Comparison of ENCODE assay signal across 8 mouse cellular contexts in the genomic region with DNA sequence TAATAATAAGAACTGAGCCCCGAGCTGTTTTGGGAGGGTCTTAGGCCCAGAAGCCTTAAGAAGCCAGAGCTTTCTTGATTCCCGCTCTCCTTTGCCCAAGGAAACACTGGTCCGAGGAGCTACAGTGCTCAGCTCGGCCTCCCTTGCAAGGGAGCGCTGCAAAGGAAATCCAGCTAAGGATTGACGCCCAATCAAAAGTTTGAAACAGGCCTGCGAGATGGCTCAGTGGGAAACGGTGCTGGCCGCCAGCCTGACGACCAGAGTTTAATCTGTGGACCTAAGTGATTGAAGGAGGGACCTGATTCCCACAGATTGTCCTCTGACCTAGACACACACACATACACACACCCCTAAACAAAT. TPM values are rescaled to one million over a fixed set of nuclear protein-coding genes. Genes with fewer than 3 reads are reported as not detected.
DNase-seq lines count a peak whose midpoint lies in the region; ATAC-seq and TF ChIP-seq lines count a peak whose summit lies in the region.

No protein-coding gene starts in this region.

- peaks cover 18% of the 10 kb centered on the region for H3K36me3 ChIP-seq in heart, embryonic 10.5 days
- no peaks in the 10 kb centered on the region for H3K36me3 ChIP-seq in heart, embryonic 16.5 days (ENCODE audit: control insufficient read depth, insufficient read depth)
- peaks cover 20% of the 10 kb centered on the region for H3K36me3 ChIP-seq in limb, embryonic 14.5 days (ENCODE audit: control insufficient read depth, insufficient read depth, low read length)
- H3K36me3 ChIP-seq in stomach, embryonic 16.5 days (ENCODE audit: control insufficient read depth, insufficient read depth, low read length), result 0 out of 2 replicates have a peak, but pooled peaks cover 3% of the 10 kb centered on the region

- no peaks in the 10 kb centered on the region for H3K9me3 ChIP-seq in heart, embryonic 10.5 days
- no peaks in the 10 kb centered on the region for H3K9me3 ChIP-seq in heart, embryonic 16.5 days (replicated peaks; ENCODE audit: control insufficient read depth, low read length)
- no peaks in the 10 kb centered on the region for H3K9me3 ChIP-seq in limb, embryonic 14.5 days (ENCODE audit: control insufficient read depth, low read length)
- no peaks in the 10 kb centered on the region for H3K9me3 ChIP-seq in stomach, embryonic 16.5 days (replicated peaks; ENCODE audit: control insufficient read depth, low read length)

- no peak for TF ChIP-seq POLR2A in limb, embryonic 14.5 days (IDR thresholded peaks at IDR 0.05; ENCODE audit: borderline replicate concordance, extremely low read depth, insufficient read depth, insufficient read length)

- peak overlapping the region; percentile 90 for H3K27ac ChIP-seq in heart, embryonic 10.5 days
- H3K27ac ChIP-seq in heart, embryonic 16.5 days (ENCODE audit: low read length), result peak overlapping the region; percentile 60
- 0 out of 2 replicates have a peak overlapping the region, but pooled peaks have one; percentile 41 for H3K27ac ChIP-seq in limb, embryonic 14.5 days (replicated peaks; ENCODE audit: low read depth, low read length)
- peak overlapping the region; percentile 66 for H3K27ac ChIP-seq in stomach, embryonic 16.5 days (ENCODE audit: low read length)

- WGBS in heart, embryonic 10.5 days, result 4% methylated on average over 10 of the region's 10 CpGs
- WGBS in heart, embryonic 16.5 days, result 11% methylated on average over 10 of the region's 10 CpGs
- 8% methylated on average over 10 of the region's 10 CpGs for WGBS in limb, embryonic 14.5 days
- 20% methylated on average over 10 of the region's 10 CpGs for WGBS in stomach, embryonic 16.5 days

- peaks cover 48% of the 10 kb centered on the region for H3K4me1 ChIP-seq in heart, embryonic 10.5 days
- H3K4me1 ChIP-seq in heart, embryonic 16.5 days (ENCODE audit: control insufficient read depth, insufficient read depth, low read length), result peaks cover 25% of the 10 kb centered on the region
- peaks cover 34% of the 10 kb centered on the region for H3K4me1 ChIP-seq in limb, embryonic 14.5 days (ENCODE audit: control insufficient read depth, insufficient read depth, low read length)
- H3K4me1 ChIP-seq in stomach, embryonic 16.5 days (ENCODE audit: control insufficient read depth, insufficient read depth, low read length), result peaks cover 30% of the 10 kb centered on the region

- H3K4me3 ChIP-seq in heart, embryonic 10.5 days, result peak overlapping the region; percentile 78
- H3K4me3 ChIP-seq in heart, embryonic 16.5 days (ENCODE audit: low read length), result peak overlapping the region; percentile 74
- peak overlapping the region; percentile 58 for H3K4me3 ChIP-seq in limb, embryonic 14.5 days (replicated peaks; ENCODE audit: low read length)
- peak overlapping the region; percentile 77 for H3K4me3 ChIP-seq in stomach, embryonic 16.5 days (replicated peaks; ENCODE audit: low read length)

- intact Hi-C loops in heart, postnatal 36 days (cut with DNase I), result loop anchor here (5.0 kb wide), 1 partner anchor 94 kb away; a partner anchor contains a TSS
- intact Hi-C loops in gastrocnemius, postnatal 14 days (cut with DNase I; ENCODE audit: low total_unique reads), result no loop called here

- peak overlapping the region; percentile 78 for H3K9ac ChIP-seq in heart, embryonic 16.5 days (ENCODE audit: low read length)
- H3K9ac ChIP-seq in limb, embryonic 14.5 days (ENCODE audit: low read depth, low read length, severe bottlenecking), result peak overlapping the region; percentile 53
- peak overlapping the region; percentile 75 for H3K9ac ChIP-seq in stomach, embryonic 16.5 days (ENCODE audit: low read length)

- peak overlapping the region; percentile 98 for H3K4me2 ChIP-seq in heart, embryonic 16.5 days (ENCODE audit: low read depth, low read length)
- H3K4me2 ChIP-seq in limb, embryonic 14.5 days (replicated peaks; ENCODE audit: low read depth, low read length, severe bottlenecking), result peak overlapping the region; percentile 96
- H3K4me2 ChIP-seq in stomach, embryonic 16.5 days (ENCODE audit: low read depth, low read length), result peak overlapping the region; percentile 89

- H3K27me3 ChIP-seq in heart, embryonic 10.5 days (ENCODE audit: insufficient read depth, poor library complexity, severe bottlenecking), result peaks cover 33% of the 10 kb centered on the region
- peaks cover 4% of the 10 kb centered on the region; the same call in 1 of the 2 replicates for H3K27me3 ChIP-seq in heart, embryonic 16.5 days (ENCODE audit: control insufficient read depth, insufficient read depth, low read length)
- peaks cover 27% of the 10 kb centered on the region for H3K27me3 ChIP-seq in limb, embryonic 14.5 days (ENCODE audit: control insufficient read depth, insufficient read depth, low read length)
- peaks cover 12% of the 10 kb centered on the region; the same call in 1 of the 2 replicates for H3K27me3 ChIP-seq in stomach, embryonic 16.5 days (ENCODE audit: control insufficient read depth, insufficient read depth, low read length)

- peak; percentile 78 for DNase-seq in heart, embryonic 10.5 days (ENCODE audit: low spot score)
- no peak for DNase-seq in heart, postnatal 36 days
- peak; percentile 47 for DNase-seq in MN1 (ENCODE audit: low spot score)
- DNase-seq in limb, embryonic 14.5 days (ENCODE audit: low spot score), result no peak
- DNase-seq in gastrocnemius, postnatal 14 days, result no peak
- DNase-seq in urinary bladder, adult 18-20 months (ENCODE audit: low spot score in 2 of 2), result no peak

- ATAC-seq in heart, embryonic 16.5 days (replicated peaks; ENCODE audit: extremely low read depth, insufficient read depth, low FRiP score), result no peak
- peak; percentile 12; the same call in 1 of the 2 replicates for ATAC-seq in limb, embryonic 14.5 days (ENCODE audit: low FRiP score, low read depth)
- no peak for ATAC-seq in stomach, embryonic 16.5 days (ENCODE audit: insufficient read depth, low FRiP score)

RNA-seq across cellular contexts. Expression of a gene that starts 1.1 kb away (rescaled TPM):
- 1.6 and 1.9 TPM in 2 replicates for polyA plus RNA-seq in heart, embryonic 10.5 days (2016; fragmentation: Nextera tagmentation; extraction: Ambion mirVana)
- 1 to 10 TPM; 2.3 to 3.1 TPM for total RNA-seq in heart, postnatal 36 days (2021)
- 3.2 TPM in 2 replicates for polyA plus RNA-seq in heart, embryonic 16.5 days (2015; fragmentation: Nextera tagmentation; extraction: Ambion mirVana)
- polyA plus RNA-seq in limb, embryonic 14.5 days (2012; rRNA removed), result 0.50 and 0.93 TPM in 2 replicates
- 1.5 and 1.8 TPM in 2 replicates for polyA plus RNA-seq in limb, embryonic 14.5 days (2014; fragmentation: Nextera tagmentation; extraction: Ambion mirVana)
- 3.2 and 4.2 TPM in 2 replicates for polyA plus RNA-seq in stomach, embryonic 16.5 days (2015; fragmentation: Nextera tagmentation; extraction: Ambion mirVana)
- under 1 TPM; 0.45 to 0.53 TPM for total RNA-seq in gastrocnemius, postnatal 14 days (2021)

RNA-seq across cellular contexts. Expression of a gene that starts 2.0 kb away (rescaled TPM):
- 25.2 and 30.2 TPM in 2 replicates for polyA plus RNA-seq in heart, embryonic 10.5 days (2016; fragmentation: Nextera tagmentation; extraction: Ambion mirVana)
- 1 to 10 TPM; 8.3 to 8.7 TPM for total RNA-seq in heart, postnatal 36 days (2021)
- 24.7 and 29.5 TPM in 2 replicates for polyA plus RNA-seq in heart, embryonic 16.5 days (2015; fragmentation: Nextera tagmentation; extraction: Ambion mirVana)
- polyA plus RNA-seq in limb, embryonic 14.5 days (2012; rRNA removed), result 51.1 and 77.3 TPM in 2 replicates
- polyA plus RNA-seq in limb, embryonic 14.5 days (2014; fragmentation: Nextera tagmentation; extraction: Ambion mirVana), result 67.3 and 69.0 TPM in 2 replicates
- polyA plus RNA-seq in stomach, embryonic 16.5 days (2015; fragmentation: Nextera tagmentation; extraction: Ambion mirVana), result 25.1 and 25.5 TPM in 2 replicates
- total RNA-seq in gastrocnemius, postnatal 14 days (2021), result 1 to 10 TPM; 6.0 to 6.3 TPM

RNA-seq across cellular contexts. Expression of a gene that starts 5.2 kb away (rescaled TPM):
- polyA plus RNA-seq in heart, embryonic 10.5 days (2016; fragmentation: Nextera tagmentation; extraction: Ambion mirVana), result 0.11 TPM in 1 of 2 replicates, not detected in the other
- total RNA-seq in heart, postnatal 36 days (2021), result not detected
- 0.22 and 0.26 TPM in 2 replicates for polyA plus RNA-seq in heart, embryonic 16.5 days (2015; fragmentation: Nextera tagmentation; extraction: Ambion mirVana)
- polyA plus RNA-seq in limb, embryonic 14.5 days (2012; rRNA removed), result not detected in 2 replicates
- polyA plus RNA-seq in limb, embryonic 14.5 days (2014; fragmentation: Nextera tagmentation; extraction: Ambion mirVana), result 0.12 TPM in 1 of 2 replicates, not detected in the other
- 0.17 TPM in 1 of 2 replicates, not detected in the other for polyA plus RNA-seq in stomach, embryonic 16.5 days (2015; fragmentation: Nextera tagmentation; extraction: Ambion mirVana)
- not detected for total RNA-seq in gastrocnemius, postnatal 14 days (2021)

RNA-seq across cellular contexts. Expression of a gene that starts 20.4 kb away (rescaled TPM):
- polyA plus RNA-seq in heart, embryonic 10.5 days (2016; fragmentation: Nextera tagmentation; extraction: Ambion mirVana), result 9.0 and 11.9 TPM in 2 replicates
- 10 to 100 TPM; 55.2 to 57.1 TPM for total RNA-seq in heart, postnatal 36 days (2021)
- polyA plus RNA-seq in heart, embryonic 16.5 days (2015; fragmentation: Nextera tagmentation; extraction: Ambion mirVana), result 7.5 and 7.7 TPM in 2 replicates
- 57.1 and 71.7 TPM in 2 replicates for polyA plus RNA-seq in limb, embryonic 14.5 days (2012; rRNA removed)
- polyA plus RNA-seq in limb, embryonic 14.5 days (2014; fragmentation: Nextera tagmentation; extraction: Ambion mirVana), result 17.3 and 18.2 TPM in 2 replicates
- 7.9 and 9.1 TPM in 2 replicates for polyA plus RNA-seq in stomach, embryonic 16.5 days (2015; fragmentation: Nextera tagmentation; extraction: Ambion mirVana)
- 10 to 100 TPM; 23.0 to 25.9 TPM for total RNA-seq in gastrocnemius, postnatal 14 days (2021)

RNA-seq across cellular contexts. Expression of a gene that starts 24.3 kb away (rescaled TPM):
- polyA plus RNA-seq in heart, embryonic 10.5 days (2016; fragmentation: Nextera tagmentation; extraction: Ambion mirVana), result 2.5 and 3.5 TPM in 2 replicates
- 10 to 100 TPM in 1 of 2 experiments, 1 to 10 TPM in 1; 9.8 to 10.4 TPM for total RNA-seq in heart, postnatal 36 days (2021)
- polyA plus RNA-seq in heart, embryonic 16.5 days (2015; fragmentation: Nextera tagmentation; extraction: Ambion mirVana), result 2.0 and 3.7 TPM in 2 replicates
- polyA plus RNA-seq in limb, embryonic 14.5 days (2012; rRNA removed), result 98.1 and 133 TPM in 2 replicates
- polyA plus RNA-seq in limb, embryonic 14.5 days (2014; fragmentation: Nextera tagmentation; extraction: Ambion mirVana), result 13.9 and 15.1 TPM in 2 replicates
- polyA plus RNA-seq in stomach, embryonic 16.5 days (2015; fragmentation: Nextera tagmentation; extraction: Ambion mirVana), result 2.4 and 2.8 TPM in 2 replicates
- 1 to 10 TPM; 5.7 to 6.3 TPM for total RNA-seq in gastrocnemius, postnatal 14 days (2021)

Comparison
In these comparisons a context has a peak if more than half of its experiments do, and no peak if none do; other contexts are left out.
1. DNase-seq: peak in heart, embryonic 10.5 days (single experiment) and MN1 (single experiment); none in heart, postnatal 36 days (0 of 2), limb, embryonic 14.5 days (single experiment), gastrocnemius, postnatal 14 days (single experiment) and urinary bladder, adult 18-20 months (0 of 2).
2. Peak in every context shown above with its lines, with median percentiles within 50 percentile points of each other: H3K27ac ChIP-seq, H3K4me3 ChIP-seq, H3K4me2 ChIP-seq and H3K9ac ChIP-seq.